Mouse (Mus musculus): ENCODE results near the gene Vwc2.

Vwc2 gene

GRCm38 (mm10) chr11:11140622-11141021 is 26.6 kb downstream of the Vwc2 start:
- no peak for TF ChIP-seq GATA4 (IDR thresholded peaks at IDR 0.05; ENCODE audit: insufficient replicate concordance, low read length)

GRCm38 (mm10) chr11:11152681-11153080 is 38.7 kb downstream of the Vwc2 start:
- TF ChIP-seq GATA4 (IDR thresholded peaks at IDR 0.05; ENCODE audit: insufficient replicate concordance, low read length) = no peak

- no peak for TF ChIP-seq GATA4 (IDR thresholded peaks at IDR 0.05; ENCODE audit: insufficient replicate concordance, low read length)
Measured at GRCm38 (mm10) chr11:11171396-11171795, 57.4 kb downstream of the Vwc2 start.

GRCm38 (mm10) chr11:11175259-11175658 is 61.2 kb downstream of the Vwc2 start:
- TF ChIP-seq GATA4 (IDR thresholded peaks at IDR 0.05; ENCODE audit: insufficient replicate concordance, low read length) = no peak

GRCm38 (mm10) chr11:11182705-11183104 is 68.7 kb downstream of the Vwc2 start:
- TF ChIP-seq GATA4 (IDR thresholded peaks at IDR 0.05; ENCODE audit: insufficient replicate concordance, low read length) = no peak

- TF ChIP-seq GATA4 (IDR thresholded peaks at IDR 0.05; ENCODE audit: insufficient replicate concordance, low read length) = no peak
Measured at GRCm38 (mm10) chr11:11223162-11223561, 109.1 kb downstream of the Vwc2 start.

- no peak for TF ChIP-seq GATA4 (IDR thresholded peaks at IDR 0.05; ENCODE audit: insufficient replicate concordance, low read length)
Measured at GRCm38 (mm10) chr11:11239346-11239745, 125.3 kb downstream of the Vwc2 start.

- TF ChIP-seq GATA4 (IDR thresholded peaks at IDR 0.05; ENCODE audit: insufficient replicate concordance, low read length) = no peak
Measured at GRCm38 (mm10) chr11:11242694-11243377, 128.8 kb downstream of the Vwc2 start.

GRCm38 (mm10) chr11:11257348-11257747 is 143.3 kb downstream of the Vwc2 start:
- no peak for TF ChIP-seq GATA4 (IDR thresholded peaks at IDR 0.05; ENCODE audit: insufficient replicate concordance, low read length)

- no peak for TF ChIP-seq GATA4 (IDR thresholded peaks at IDR 0.05; ENCODE audit: insufficient replicate concordance, low read length)
Measured at GRCm38 (mm10) chr11:11280128-11280527, 166.1 kb downstream of the Vwc2 start.

GRCm38 (mm10) chr11:11283512-11283911 is 169.5 kb downstream of the Vwc2 start:
- TF ChIP-seq GATA4 (IDR thresholded peaks at IDR 0.05; ENCODE audit: insufficient replicate concordance, low read length) = no peak

Data from liver, adult (tissue).